In genomic region chr11:65250366-65250765, GRCm38 (mm10) we compare ENCODE assay signal across 20 mouse cellular contexts.
DNase-seq lines count a peak whose midpoint lies in the region; ATAC-seq lines count a peak whose summit lies in the region.
"Had no signal": no experiment of that assay in that cellular context is flagged by ENCODE, and none has a peak within 500 bp of the region (broad histone marks: within the 10 kb centered on the region; RNA-seq: fewer than 3 reads in every experiment).

No protein-coding gene starts in this region.

- no peak for DNase-seq in frontal cortex, postnatal 25 days (ENCODE audit: low spot score in 2 of 2)
- DNase-seq in layer of hippocampus, adult 11-12 months (ENCODE audit: low spot score): peak; percentile 21
- DNase-seq in layer of hippocampus, adult 9-10 months (ENCODE audit: low spot score): no peak
- peak; percentile 67 for DNase-seq in brain, adult 2 months (ENCODE audit: low read depth, low spot score)
- no peak for DNase-seq in spleen, postnatal 10 days (ENCODE audit: low spot score in 2 of 2)
- DNase-seq: adrenal gland, postnatal 10 days; adrenal gland, postnatal 36 days; B cell, adult 2 months; cerebellum, adult 11 months; cerebellum, adult 2 months; cerebellum, adult 9-11 months; cerebellum, postnatal 25 days; gastrocnemius, postnatal 25 days; heart, postnatal 10 days; heart, postnatal 36 days had no signal

- peak; percentile 68 for ATAC-seq in frontal cortex, adult (ENCODE audit: low TSS enrichment)
- ATAC-seq: forebrain, embryonic 15.5 days; hindbrain, embryonic 16.5 days; intestine, postnatal 0 days; Patski had no signal

Comparison
In these comparisons a context has a peak if more than half of its experiments do, and no peak if none do; other contexts are left out.
1. DNase-seq: peak in layer of hippocampus, adult 11-12 months (single experiment) and brain, adult 2 months (single experiment); none in frontal cortex, postnatal 25 days (0 of 2), layer of hippocampus, adult 9-10 months (single experiment) and spleen, postnatal 10 days (0 of 2).